Mouse (Mus musculus) CH12.LX (cell line): ENCODE data around the gene Dtymk.

Experiments used
- CHD1 ChIP-seq: IDR thresholded peaks from 2 replicates; pipeline ENCODE4 v1.6.1; 2012; ENCODE audit warnings: low read depth, low read length, improper control_type of control experiment, inconsistent platforms
- CTCF ChIP-seq, 2 experiments: IDR thresholded peaks in 1 of 2; conservative IDR thresholded peaks in 1 of 2; 2 replicates each; pipeline ENCODE4 v1.5.1; 2011 to 2012; ENCODE audit warnings: low read depth in 2 of 2, low read length in 2 of 2, improper control_type of control experiment in 1 of 2, inconsistent platforms in 1 of 2, mild to moderate bottlenecking in 1 of 2, moderate library complexity in 1 of 2
- EP300 ChIP-seq: IDR thresholded peaks from 2 replicates; pipeline ENCODE4 v1.6.1; 2011; ENCODE audit warnings: low read length, improper control_type of control experiment
- USF1 ChIP-seq: IDR thresholded peaks from 2 replicates; pipeline ENCODE4 v1.6.1; 2014; ENCODE audit warnings: low read depth, mild to moderate bottlenecking, inconsistent platforms, low read length, improper control_type of control experiment
- ZNF384 ChIP-seq: IDR thresholded peaks from 2 replicates; pipeline ENCODE4 v1.6.1; 2012; ENCODE audit warnings: low read depth, low read length, improper control_type of control experiment, inconsistent platforms

- TF ChIP-seq CHD1 (no peak), USF1 (no peak; the same call in 1 of the 2 replicates), EP300 (no peak), CTCF (conservative IDR thresholded peaks at IDR 0.05 in 1 of 2, IDR thresholded peaks at IDR 0.05 in 1 of 2; ENCODE audit: low read depth in 2 of 2, low read length in 2 of 2) (peak in 1 of 2 experiments; percentile 85; a peak in 2 of 4 replicates), ZNF384 (no peak)
Measured at GRCm38 (mm10) chr1:93803556-93804507, 2.1 kb upstream of the Dtymk start, which contains the start of gene Ing5.
